Mouse (Mus musculus) stomach, postnatal 0 days (tissue): ENCODE measurements around the gene Slc25a12.

Experiments used
- CTCF ChIP-seq: IDR thresholded peaks from 2 replicates; pipeline ENCODE4 v1.5.1; 2016; ENCODE audit warnings: antibody characterized with exemption, low read depth, mild to moderate bottlenecking, moderate library complexity
- EP300 ChIP-seq: optimal IDR thresholded peaks from 2 replicates; pipeline ENCODE3; 2016; ENCODE audit warnings: antibody characterized with exemption

DNA sequence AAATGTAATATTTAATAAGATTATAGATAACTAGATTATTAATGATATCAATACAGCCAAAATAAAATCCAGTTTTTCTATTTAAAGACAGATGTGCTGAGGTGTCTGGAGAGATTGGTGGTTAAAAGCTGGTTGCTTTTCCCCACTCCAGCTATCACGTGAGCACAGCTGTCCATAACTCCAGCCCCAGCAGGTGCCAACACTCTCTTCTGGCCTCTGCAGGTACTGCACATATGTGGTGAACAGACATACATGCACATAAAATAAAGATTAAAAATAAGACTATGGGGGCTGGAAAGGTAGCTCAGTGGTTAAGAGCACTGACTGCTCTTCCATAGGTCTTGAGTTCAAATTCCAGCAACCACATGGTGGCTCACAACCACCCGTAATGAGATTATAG is 126.0 kb downstream of the Slc25a12 start:
- no peak for TF ChIP-seq CTCF
- no peak for TF ChIP-seq EP300
